Mouse (Mus musculus): Measurements from ENCODE around the gene Dcaf11.

Dcaf11 gene

DNA sequence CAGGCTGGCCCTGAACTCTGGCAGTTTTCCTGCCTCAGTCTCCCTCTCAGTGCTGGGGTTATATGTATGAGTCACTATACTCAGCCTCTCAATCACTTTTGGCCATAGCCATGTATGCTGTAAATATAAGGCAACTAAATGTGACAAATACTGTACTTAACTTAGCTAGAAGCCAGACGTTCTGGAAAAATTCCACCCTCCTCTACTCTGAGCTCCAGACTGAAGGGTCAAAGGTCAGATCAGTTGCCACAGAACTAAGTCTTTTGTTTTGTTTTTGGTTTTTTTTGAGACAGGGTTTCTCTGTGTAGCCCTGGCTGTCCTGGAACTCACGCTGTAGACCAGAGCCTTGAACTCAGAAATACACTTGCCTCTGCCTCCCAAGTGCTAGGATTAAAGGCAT is 56.1 kb downstream of the Dcaf11 start:
- no peak for DNase-seq (ENCODE audit: extremely low read depth, low read depth, low spot score)

DNA sequence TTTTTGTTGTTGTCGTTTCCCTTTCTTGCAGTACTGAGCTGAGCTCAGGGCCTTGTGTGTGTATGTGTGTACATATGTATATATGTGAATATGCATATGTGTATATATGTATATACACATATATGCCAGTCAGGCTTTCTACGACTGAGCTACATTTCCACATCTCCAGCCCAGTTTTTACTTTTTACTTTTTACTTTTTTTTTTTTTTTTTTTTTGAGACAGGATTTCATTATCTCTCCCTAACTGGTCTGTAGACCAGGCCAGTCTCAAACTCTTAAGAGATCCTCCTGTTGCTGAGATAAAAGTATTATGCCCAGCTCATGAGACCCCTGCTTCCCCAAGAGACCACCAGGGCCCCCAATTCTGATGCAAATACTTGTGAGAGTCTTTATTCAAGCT is 57.0 kb downstream of the Dcaf11 start:
- DNase-seq (ENCODE audit: extremely low read depth, low read depth, low spot score): no peak

DNA sequence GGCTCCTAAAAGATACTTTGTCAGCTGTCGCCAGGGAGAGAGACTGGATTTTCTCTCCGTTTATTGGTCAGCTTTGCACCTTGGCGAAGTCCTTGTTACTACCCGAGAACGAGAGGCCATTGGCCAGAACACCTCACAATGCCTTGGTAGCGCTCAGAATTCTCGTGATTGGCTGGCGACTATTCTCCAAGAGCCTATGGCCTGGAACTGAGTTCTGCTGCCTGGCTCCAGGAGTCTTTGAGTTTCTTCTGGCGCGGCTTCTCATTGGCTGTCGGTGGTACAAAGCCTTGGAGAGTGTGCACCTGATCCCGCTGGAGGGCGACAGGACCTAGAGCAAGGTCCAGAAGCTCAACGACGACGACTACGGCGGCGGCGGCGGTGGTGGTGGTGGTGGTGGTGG is 58.0 kb downstream of the Dcaf11 start, which contains the start of gene Rec8:
TSS of gene Rec8 (plus strand) at position 216 of the 400 bp plus-strand sequence.
- no peak for DNase-seq (ENCODE audit: extremely low read depth, low read depth, low spot score)

DNA sequence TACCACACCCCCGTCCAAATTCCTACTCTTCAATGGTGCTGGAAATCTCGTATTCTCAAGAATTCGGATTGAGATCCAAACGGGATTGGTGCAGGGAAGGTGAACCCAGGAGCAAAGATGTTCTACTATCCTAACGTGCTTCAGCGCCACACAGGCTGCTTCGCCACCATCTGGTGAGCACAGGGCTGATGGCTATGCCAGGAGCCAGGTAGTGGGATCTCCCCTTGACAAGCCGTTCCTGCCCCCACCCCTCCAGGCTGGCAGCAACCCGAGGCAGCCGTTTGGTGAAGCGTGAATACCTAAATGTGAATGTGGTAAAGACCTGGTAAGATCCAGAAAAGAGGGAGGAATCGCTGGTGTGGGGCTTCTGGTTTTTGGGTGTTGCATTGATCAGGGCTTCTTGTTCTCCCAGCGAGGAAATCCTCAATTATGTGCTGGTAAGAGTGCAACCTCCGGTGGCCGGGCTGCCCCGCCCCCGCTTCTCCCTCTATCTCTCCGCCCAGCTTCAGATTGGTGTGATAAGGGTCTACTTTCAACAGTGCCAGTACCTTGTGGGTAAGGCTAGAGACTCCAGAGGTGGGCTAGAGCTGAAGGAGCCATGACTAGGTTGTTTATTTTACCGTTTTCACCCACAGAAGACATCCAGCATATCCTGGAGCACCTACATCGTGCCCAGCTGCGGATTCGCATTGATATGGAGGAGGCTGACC is 58.8 kb downstream of the Dcaf11 start:
- DNase-seq (ENCODE audit: extremely low read depth, low read depth, low spot score): no peak
